ENCODE assay signal across 9 mouse cellular contexts in genomic region chr2:26500599-26501370, GRCm38 (mm10). TPM values are rescaled to one million over a fixed set of nuclear protein-coding genes. Genes with fewer than 3 reads are reported as not detected.
DNase-seq lines count a peak whose midpoint lies in the region; ATAC-seq lines count a peak whose summit lies in the region.
"Had no signal": no experiment of that assay in that cellular context is flagged by ENCODE, and none has a peak within 500 bp of the region (broad histone marks: within the 10 kb centered on the region; RNA-seq: fewer than 3 reads in every experiment).

No protein-coding gene starts in this region.

- peaks cover 3% of the 10 kb centered on the region; the same call in 1 of the 2 replicates for H3K36me3 ChIP-seq in heart, embryonic 11.5 days (ENCODE audit: control insufficient read depth, insufficient read depth, low read length)
- H3K36me3 ChIP-seq in hindbrain, embryonic 15.5 days, result no peaks in the 10 kb centered on the region
- no peaks in the 10 kb centered on the region for H3K36me3 ChIP-seq in midbrain, embryonic 15.5 days (replicated peaks)

- H3K9me3 ChIP-seq in heart, embryonic 11.5 days (replicated peaks; ENCODE audit: control insufficient read depth, low read length), result no peaks in the 10 kb centered on the region
- no peaks in the 10 kb centered on the region for H3K9me3 ChIP-seq in hindbrain, embryonic 15.5 days
- H3K9me3 ChIP-seq in midbrain, embryonic 15.5 days, result no peaks in the 10 kb centered on the region

- H3K27ac ChIP-seq in heart, embryonic 11.5 days (ENCODE audit: low read depth, low read length), result peak overlapping the region; percentile 74
- peak overlapping the region; percentile 76 for H3K27ac ChIP-seq in brown adipose tissue, adult 24 weeks (replicated peaks; ENCODE audit: low read depth, low read length)
- H3K27ac ChIP-seq in hindbrain, embryonic 15.5 days (replicated peaks), result peak overlapping the region; percentile 88
- H3K27ac ChIP-seq in midbrain, embryonic 15.5 days, result peak overlapping the region; percentile 82
- H3K27ac ChIP-seq: liver, embryonic 14.5 days had no signal

- H3K27me3 ChIP-seq in heart, embryonic 11.5 days (ENCODE audit: control insufficient read depth, insufficient read depth, low read length), result peaks cover 36% of the 10 kb centered on the region
- H3K27me3 ChIP-seq in hindbrain, embryonic 15.5 days, result peaks cover 21% of the 10 kb centered on the region
- peaks cover 20% of the 10 kb centered on the region for H3K27me3 ChIP-seq in midbrain, embryonic 15.5 days (replicated peaks)

- peak overlapping the region; percentile 85; the same call in 1 of the 2 replicates for H3K9ac ChIP-seq in heart, embryonic 11.5 days (ENCODE audit: low read depth, low read length)
- 0 out of 2 replicates have a peak overlapping the region, but pooled peaks have one; percentile 11 for H3K9ac ChIP-seq in hindbrain, embryonic 15.5 days
- H3K9ac ChIP-seq in midbrain, embryonic 15.5 days, result no peak overlapping the region
- H3K9ac ChIP-seq: liver, embryonic 14.5 days had no signal

- WGBS in heart, embryonic 11.5 days (ENCODE audit: insufficient replicate concordance), result 47% methylated on average over 14 of the region's 14 CpGs
- WGBS in hindbrain, embryonic 15.5 days, result 7% methylated on average over 14 of the region's 14 CpGs
- 9% methylated on average over 14 of the region's 14 CpGs for WGBS in midbrain, embryonic 15.5 days

- intact Hi-C loops in left cerebral cortex, postnatal 10 days (cut with DNase I), result loop anchor here (5.0 kb wide), 1 partner anchor 37 kb away; no protein-coding TSS in a partner anchor

- peaks cover 48% of the 10 kb centered on the region for H3K4me1 ChIP-seq in heart, embryonic 11.5 days (ENCODE audit: control insufficient read depth, insufficient read depth, low read length)
- peaks cover 55% of the 10 kb centered on the region for H3K4me1 ChIP-seq in brown adipose tissue, adult 24 weeks (ENCODE audit: control insufficient read depth, insufficient read depth, insufficient read length, low read length)
- peaks cover 93% of the 10 kb centered on the region for H3K4me1 ChIP-seq in hindbrain, embryonic 15.5 days (replicated peaks)
- peaks cover 84% of the 10 kb centered on the region for H3K4me1 ChIP-seq in midbrain, embryonic 15.5 days

- DNase-seq in heart, postnatal 4 days, result no peak
- peak; percentile 75 to 76 for DNase-seq in left cerebral cortex, postnatal 10 days (ENCODE audit: extremely low spot score in 1 of 2, low spot score in 2 of 2)
- no peak for DNase-seq in ovary, postnatal 36 days (ENCODE audit: low spot score)
- DNase-seq in spleen, adult 12 weeks (ENCODE audit: low spot score), result no peak

- peak overlapping the region; percentile 88 for H3K4me2 ChIP-seq in heart, embryonic 11.5 days
- peak overlapping the region; percentile 82 for H3K4me2 ChIP-seq in hindbrain, embryonic 15.5 days
- peak overlapping the region; percentile 87 for H3K4me2 ChIP-seq in midbrain, embryonic 15.5 days

- H3K4me3 ChIP-seq in heart, embryonic 11.5 days (ENCODE audit: low read depth, low read length), result peak overlapping the region; percentile 73
- H3K4me3 ChIP-seq in brown adipose tissue, adult 24 weeks (ENCODE audit: insufficient read depth, low read depth, low read length), result peak overlapping the region; percentile 98
- H3K4me3 ChIP-seq in hindbrain, embryonic 15.5 days, result peak overlapping the region; percentile 59
- peak overlapping the region; percentile 52 for H3K4me3 ChIP-seq in midbrain, embryonic 15.5 days

- ATAC-seq in heart, embryonic 11.5 days (replicated peaks; ENCODE audit: insufficient number of reproducible peaks, low FRiP score, low TSS enrichment), result no peak
- peak; percentile 85 for ATAC-seq in hindbrain, embryonic 15.5 days (ENCODE audit: low FRiP score, low read depth)
- peak; percentile 84 for ATAC-seq in midbrain, embryonic 15.5 days (replicated peaks)

RNA-seq across cellular contexts. Expression of gene Notch1, which starts 15.7 kb away (rescaled TPM):
- 20.9 and 23.5 TPM in 2 replicates for polyA plus RNA-seq in heart, embryonic 11.5 days (2014; fragmentation: Nextera tagmentation; extraction: Ambion mirVana)
- total RNA-seq in heart, postnatal 4 days (2021), result 10 to 100 TPM; 55.3 to 62.3 TPM
- 5.6 and 8.9 TPM in 2 replicates for polyA plus RNA-seq in brown adipose tissue, adult 24 weeks (2012; ENCODE audit: insufficient read depth, insufficient read length, missing spikeins)
- polyA plus RNA-seq in hindbrain, embryonic 15.5 days (2015; fragmentation: Nextera tagmentation; extraction: Ambion mirVana), result 16.3 and 18.2 TPM in 2 replicates
- total RNA-seq in left cerebral cortex, postnatal 10 days (2021), result 10 to 100 TPM; 26.4 to 30.5 TPM
- polyA plus RNA-seq in midbrain, embryonic 15.5 days (2015; fragmentation: Nextera tagmentation; extraction: Ambion mirVana), result 15.6 and 17.6 TPM in 2 replicates

RNA-seq across cellular contexts. Expression of gene Sec16a, which starts 55.8 kb away (rescaled TPM):
- polyA plus RNA-seq in heart, embryonic 11.5 days (2014; fragmentation: Nextera tagmentation; extraction: Ambion mirVana), result 23.6 and 27.1 TPM in 2 replicates
- total RNA-seq in heart, postnatal 4 days (2021), result 10 to 100 TPM; 37.0 to 39.0 TPM
- polyA plus RNA-seq in brown adipose tissue, adult 24 weeks (2012; ENCODE audit: insufficient read depth, insufficient read length, missing spikeins), result 21.0 and 21.6 TPM in 2 replicates
- 17.5 and 21.6 TPM in 2 replicates for polyA plus RNA-seq in hindbrain, embryonic 15.5 days (2015; fragmentation: Nextera tagmentation; extraction: Ambion mirVana)
- total RNA-seq in left cerebral cortex, postnatal 10 days (2021), result 10 to 100 TPM; 43.6 to 46.3 TPM
- polyA plus RNA-seq in midbrain, embryonic 15.5 days (2015; fragmentation: Nextera tagmentation; extraction: Ambion mirVana), result 21.3 and 21.5 TPM in 2 replicates

Comparison
In these comparisons a context has a peak if more than half of its experiments do, and no peak if none do; other contexts are left out.
1. DNase-seq: peak in left cerebral cortex, postnatal 10 days (2 of 2); none in heart, postnatal 4 days (single experiment), ovary, postnatal 36 days (single experiment) and spleen, adult 12 weeks (single experiment).
2. Peak in every context shown above with its lines, with median percentiles within 50 percentile points of each other: H3K27ac ChIP-seq, H3K4me2 ChIP-seq and H3K4me3 ChIP-seq.